Mouse (Mus musculus) heart, embryonic 15.5 days (tissue): Measurements from ENCODE around the gene Carns1. TPM values are rescaled to one million over a fixed set of nuclear protein-coding genes. Genes with fewer than 3 reads are reported as not detected.

Source experiments
- ATAC-seq: fragments of 200-750 bp; cut with Nextera tagmentation; replicated peaks from 2 replicates; pipeline ENCODE4 v1.8.0; 2017; ENCODE audit warnings: low read depth, moderate TSS enrichment; ENCODE audit not compliant: insufficient number of reproducible peaks, insufficient read depth, low FRiP score
- H3K27ac ChIP-seq: fragments of 300-500 bp; sonication (generic); 2 replicates; pipeline ENCODE4 v1.5.1; 2015; ENCODE audit warnings: mild to moderate bottlenecking, inconsistent platforms
- H3K27me3 ChIP-seq: fragments of 300-500 bp; sonication (generic); 2 replicates; pipeline ENCODE4 v1.6.1; 2015; ENCODE audit warnings: inconsistent platforms
- H3K36me3 ChIP-seq: fragments of 300-500 bp; sonication (generic); 2 replicates; pipeline ENCODE4 v1.6.1; 2015; ENCODE audit warnings: mild to moderate bottlenecking, inconsistent platforms
- H3K4me1 ChIP-seq: fragments of 300-500 bp; sonication (generic); replicated peaks from 2 replicates; pipeline ENCODE4 v1.6.1; 2015; ENCODE audit warnings: inconsistent platforms
- H3K4me2 ChIP-seq: fragments of 300-500 bp; sonication (generic); 2 replicates; pipeline ENCODE4 v1.6.1; 2015; ENCODE audit warnings: inconsistent platforms, mild to moderate bottlenecking, moderate library complexity
- H3K4me3 ChIP-seq: fragments of 300-500 bp; sonication (generic); 2 replicates; pipeline ENCODE4 v1.5.1; 2015; ENCODE audit warnings: mild to moderate bottlenecking, inconsistent platforms
- H3K9ac ChIP-seq: fragments of 300-500 bp; sonication (generic); 2 replicates; pipeline ENCODE4 v1.6.1; 2015; ENCODE audit warnings: mild to moderate bottlenecking, inconsistent platforms
- H3K9me3 ChIP-seq: fragments of 300-500 bp; sonication (generic); replicated peaks from 2 replicates; pipeline ENCODE4 v1.6.1; 2016; ENCODE audit warnings: inconsistent platforms
- WGBS: fragments of 180-500 bp; shearing (Covaris S2); methylation state at CpG from one replicate; pipeline ENCODE4 v1.1.7; 2015; ENCODE audit warnings: mixed read lengths; 5-methylcytosine and 5-hydroxymethylcytosine counted together
- polyA plus RNA-seq: library from polyadenylated mRNA; unstranded; fragments of >200 nt; fragmentation: Nextera tagmentation; extraction: Ambion mirVana; gene quantifications from 2 replicates; pipeline ENCODE4 v1.2.1, GENCODE M21; 2015

The Carns1 gene
- polyA plus RNA-seq, 1 experiment from 2014 or later, result 12.3 TPM

DNA sequence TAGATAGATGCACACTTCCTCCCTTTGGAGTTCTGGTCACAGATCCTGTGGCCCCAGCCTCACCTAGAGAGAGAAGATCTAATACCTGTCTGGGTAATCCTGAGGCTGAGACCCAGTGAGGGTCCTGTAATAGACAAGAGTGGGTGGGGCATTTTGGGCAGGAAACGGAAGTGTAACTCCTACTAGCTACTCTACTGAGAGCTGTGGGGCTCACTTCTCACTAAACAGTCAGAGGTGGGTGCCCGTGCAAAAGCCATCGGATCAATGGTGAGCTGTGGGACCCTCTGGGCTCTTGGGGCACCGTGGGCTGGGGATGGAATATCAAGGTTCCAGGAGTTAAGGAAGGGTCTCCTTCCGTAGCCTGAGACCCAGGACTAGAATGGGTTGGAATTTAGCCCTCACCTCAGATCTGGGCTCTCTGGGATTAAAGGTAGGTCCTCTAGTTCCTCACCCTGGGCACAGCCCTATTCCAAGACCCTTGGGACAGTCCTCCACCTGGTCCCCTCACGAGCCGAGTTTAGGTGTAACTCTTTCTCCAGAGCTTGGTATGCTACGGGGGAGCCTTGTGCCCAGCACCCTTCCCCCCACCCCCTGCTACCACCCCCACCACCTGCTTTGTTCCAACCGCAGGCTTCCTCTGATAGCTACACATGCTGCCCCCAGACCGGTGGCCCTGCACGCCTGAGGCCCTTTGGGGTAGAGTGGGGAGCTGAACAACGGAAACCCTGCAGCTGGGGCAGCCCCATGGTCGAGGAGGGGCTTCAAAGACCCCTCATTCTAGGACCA lies 20.6 kb downstream of the Carns1 start:
- Histone ChIP-seq H3K27ac (no peak overlapping the region), H3K4me1 (peaks cover 31% of the 10 kb centered on the region), H3K36me3 (peaks cover 54% of the 10 kb centered on the region), H3K27me3 (no peaks in the 10 kb centered on the region), H3K9ac (no peak overlapping the region), H3K4me3 (peak overlapping the region; percentile 17; the same call in 1 of the 2 replicates), H3K9me3 (no peaks in the 10 kb centered on the region), H3K4me2 (no peak overlapping the region; the same call in 1 of the 2 replicates)
- no peak for ATAC-seq
- 69% methylated on average over 13 of the region's 13 CpGs for WGBS

DNA sequence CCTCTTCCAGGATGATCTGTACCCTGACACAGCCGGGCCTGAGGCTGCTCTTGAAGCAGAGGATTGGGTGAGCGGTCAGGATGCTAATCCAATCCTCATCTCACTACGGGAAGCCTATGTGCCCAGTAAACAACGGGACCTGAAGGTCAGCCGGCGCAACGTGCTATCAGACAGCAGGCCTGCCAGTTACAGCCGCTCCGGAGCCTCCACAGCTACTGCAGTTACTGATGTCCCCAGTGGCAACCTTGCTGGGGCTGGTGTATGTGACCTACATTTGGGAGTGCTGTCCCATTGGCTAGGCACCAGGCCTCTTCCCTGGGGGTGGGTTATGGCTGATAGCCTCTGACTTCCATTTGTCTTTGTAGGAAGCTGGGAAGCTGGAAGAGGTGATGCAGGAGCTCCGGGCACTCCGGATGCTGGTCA lies 22.0 kb downstream of the Carns1 start, which contains the start of gene Ptprcap:
TSS of gene Ptprcap (plus strand) at position 373 of the 423 bp plus-strand sequence.
- Histone ChIP-seq H3K27ac (0 out of 2 replicates have a peak within 1 kb of the TSS, but pooled peaks have one; percentile 17), H3K36me3 (peaks cover 40% of the 10 kb centered on the region), H3K4me2 (no peak within 1 kb of the TSS), H3K4me3 (no peak within 1 kb of the TSS), H3K4me1 (peaks cover 39% of the 10 kb centered on the region), H3K27me3 (no peaks in the 10 kb centered on the region), H3K9ac (no peak within 1 kb of the TSS), H3K9me3 (no peaks in the 10 kb centered on the region)
- 59% methylated on average over 11 of the region's 11 CpGs for WGBS
- no peak for ATAC-seq

DNA sequence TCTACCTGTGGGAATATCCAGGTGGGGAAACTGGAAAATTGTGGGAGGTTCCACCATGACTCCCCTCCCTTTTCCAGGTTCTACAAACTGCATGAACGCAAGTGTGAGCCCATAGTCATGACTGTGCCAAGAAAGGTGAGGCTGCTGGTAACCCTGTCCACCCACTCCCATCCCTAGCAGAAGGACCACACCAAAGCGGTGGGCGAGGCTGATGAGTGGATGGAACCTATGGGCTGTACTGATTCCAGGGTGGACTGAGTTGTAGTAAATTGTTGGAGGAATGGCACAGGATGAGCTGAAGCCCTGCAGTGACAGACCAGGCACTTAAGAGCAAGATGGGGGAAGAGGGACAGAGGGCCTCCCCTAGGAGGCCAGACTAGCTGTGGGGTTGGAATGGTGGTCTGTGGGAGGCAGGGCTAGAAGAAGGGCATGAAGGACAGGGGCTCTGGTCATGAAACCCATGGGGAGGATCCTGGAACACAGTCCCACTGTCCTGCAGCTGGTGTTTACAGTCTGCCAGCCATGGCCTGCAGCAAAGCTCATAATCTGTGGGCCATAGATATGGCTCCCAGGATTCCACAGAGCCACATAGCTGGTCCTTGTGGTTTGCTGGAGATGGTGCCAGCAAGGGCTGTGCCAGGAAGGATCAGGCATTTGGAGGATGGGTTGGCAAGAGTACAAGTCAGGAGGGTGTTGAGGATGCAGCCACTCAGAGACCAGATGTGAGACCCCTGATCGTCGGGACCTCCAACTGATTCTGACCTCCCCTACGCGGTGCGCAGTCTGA lies 22.6 kb downstream of the Carns1 start:
- Histone ChIP-seq H3K27me3 (no peaks in the 10 kb centered on the region), H3K4me1 (peaks cover 44% of the 10 kb centered on the region), H3K9ac (no peak overlapping the region), H3K27ac (0 out of 2 replicates have a peak overlapping the region, but pooled peaks have one; percentile 17), H3K9me3 (no peaks in the 10 kb centered on the region), H3K4me3 (no peak overlapping the region), H3K4me2 (no peak overlapping the region), H3K36me3 (peaks cover 35% of the 10 kb centered on the region)
- no peak for ATAC-seq
- 84% methylated on average over 8 of the region's 8 CpGs for WGBS

DNA sequence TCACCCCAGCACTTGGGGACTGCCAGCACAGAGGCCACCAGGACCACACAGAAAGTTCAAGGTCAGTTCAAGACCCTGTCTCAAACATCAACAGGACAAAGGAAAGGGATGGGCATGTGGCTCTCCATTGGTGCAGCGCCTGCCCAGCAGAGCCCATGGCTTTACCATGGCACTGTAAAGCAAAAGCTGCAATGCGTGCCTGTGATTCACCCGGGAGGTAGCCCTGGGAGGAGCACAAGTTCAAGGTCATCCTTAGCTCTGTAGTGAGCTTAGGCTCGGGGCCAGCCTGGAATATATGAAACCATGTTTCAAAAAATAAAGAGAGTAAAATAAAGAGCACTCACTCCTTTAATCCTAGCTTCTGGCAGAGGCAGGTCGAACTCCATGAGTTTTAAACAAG lies 23.4 kb downstream of the Carns1 start:
- 85% methylated on average over 5 of the region's 5 CpGs for WGBS
- no peak overlapping the region for H3K4me2 ChIP-seq
- no peaks in the 10 kb centered on the region for H3K9me3 ChIP-seq
- H3K9ac ChIP-seq, result no peak overlapping the region
- ATAC-seq, result no peak
- no peaks in the 10 kb centered on the region for H3K27me3 ChIP-seq
- no peak overlapping the region for H3K4me3 ChIP-seq
- H3K4me1 ChIP-seq, result peaks cover 47% of the 10 kb centered on the region
- H3K27ac ChIP-seq, result no peak overlapping the region
- H3K36me3 ChIP-seq, result peaks cover 28% of the 10 kb centered on the region

DNA sequence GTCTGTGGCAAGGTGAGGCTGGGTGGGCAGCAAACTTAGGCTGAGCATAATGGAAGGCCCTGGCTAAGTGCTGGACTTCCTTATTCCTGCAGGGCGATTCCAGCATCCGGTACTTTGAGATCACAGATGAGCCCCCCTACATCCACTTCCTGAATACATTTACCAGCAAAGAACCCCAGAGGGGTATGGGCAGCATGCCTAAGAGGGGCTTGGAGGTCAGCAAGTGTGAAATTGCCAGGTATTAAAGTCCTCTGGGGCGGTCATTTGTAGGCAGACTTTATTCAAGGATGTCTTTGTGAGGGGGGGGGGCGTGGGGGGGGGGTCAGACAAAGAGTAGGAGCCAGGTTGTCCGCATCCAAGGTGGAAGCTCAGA lies 23.8 kb downstream of the Carns1 start:
- 68% methylated on average over 5 of the region's 5 CpGs for WGBS
- H3K9me3 ChIP-seq, result no peaks in the 10 kb centered on the region
- no peak overlapping the region for H3K4me2 ChIP-seq
- H3K4me3 ChIP-seq, result no peak overlapping the region
- H3K27me3 ChIP-seq, result no peaks in the 10 kb centered on the region
- peaks cover 23% of the 10 kb centered on the region for H3K36me3 ChIP-seq
- ATAC-seq, result no peak
- no peak overlapping the region for H3K27ac ChIP-seq
- H3K4me1 ChIP-seq, result peaks cover 44% of the 10 kb centered on the region
- H3K9ac ChIP-seq, result no peak overlapping the region

DNA sequence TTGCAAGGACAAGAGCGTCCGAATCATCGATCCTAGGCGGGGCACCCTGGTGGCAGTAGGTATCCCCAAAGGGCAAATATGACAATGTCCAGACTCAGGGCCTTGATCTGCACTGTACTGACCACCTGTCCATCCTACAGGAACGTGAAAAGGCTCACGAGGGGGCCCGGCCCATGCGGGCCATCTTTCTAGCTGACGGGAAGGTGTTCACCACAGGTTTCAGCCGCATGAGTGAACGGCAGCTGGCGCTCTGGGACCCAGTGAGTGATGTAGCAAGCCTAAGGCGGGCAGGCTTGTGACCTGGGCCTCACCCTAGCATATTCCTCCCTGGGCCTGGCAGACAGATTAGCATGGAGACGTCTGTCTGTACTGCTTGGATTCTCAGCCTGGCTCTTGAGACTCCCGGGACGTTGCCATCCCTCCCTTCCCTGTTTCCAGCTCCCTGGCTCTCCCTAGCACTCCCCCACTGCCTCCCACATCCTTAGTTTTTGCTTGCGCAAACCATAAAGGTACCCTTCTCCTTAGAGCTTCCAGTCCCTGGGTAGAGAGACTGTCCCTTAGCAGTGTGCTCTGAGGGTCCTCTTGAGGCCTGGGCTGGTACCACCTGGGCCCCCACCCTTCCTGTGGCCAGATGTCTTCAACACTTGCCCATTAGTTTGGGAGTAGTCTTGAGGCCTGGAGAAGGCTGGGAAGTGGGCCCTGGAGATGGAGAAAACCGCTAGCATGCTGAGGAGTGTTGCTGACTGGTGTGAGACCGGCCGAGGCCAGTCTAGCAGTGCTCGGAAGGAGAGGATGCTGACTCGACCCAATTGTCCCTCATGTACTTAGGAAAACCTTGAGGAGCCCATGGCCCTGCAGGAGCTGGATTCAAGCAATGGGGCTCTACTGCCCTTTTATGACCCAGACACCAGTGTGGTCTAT lies 24.5 kb downstream of the Carns1 start:
- H3K9ac ChIP-seq, result no peak overlapping the region
- no peak overlapping the region for H3K4me3 ChIP-seq
- ATAC-seq, result no peak
- peaks cover 23% of the 10 kb centered on the region for H3K36me3 ChIP-seq
- no peak overlapping the region for H3K27ac ChIP-seq
- H3K4me2 ChIP-seq, result no peak overlapping the region
- H3K9me3 ChIP-seq, result no peaks in the 10 kb centered on the region
- no peaks in the 10 kb centered on the region for H3K27me3 ChIP-seq
- 87% methylated on average over 22 of the region's 22 CpGs for WGBS
- peaks cover 44% of the 10 kb centered on the region for H3K4me1 ChIP-seq

DNA sequence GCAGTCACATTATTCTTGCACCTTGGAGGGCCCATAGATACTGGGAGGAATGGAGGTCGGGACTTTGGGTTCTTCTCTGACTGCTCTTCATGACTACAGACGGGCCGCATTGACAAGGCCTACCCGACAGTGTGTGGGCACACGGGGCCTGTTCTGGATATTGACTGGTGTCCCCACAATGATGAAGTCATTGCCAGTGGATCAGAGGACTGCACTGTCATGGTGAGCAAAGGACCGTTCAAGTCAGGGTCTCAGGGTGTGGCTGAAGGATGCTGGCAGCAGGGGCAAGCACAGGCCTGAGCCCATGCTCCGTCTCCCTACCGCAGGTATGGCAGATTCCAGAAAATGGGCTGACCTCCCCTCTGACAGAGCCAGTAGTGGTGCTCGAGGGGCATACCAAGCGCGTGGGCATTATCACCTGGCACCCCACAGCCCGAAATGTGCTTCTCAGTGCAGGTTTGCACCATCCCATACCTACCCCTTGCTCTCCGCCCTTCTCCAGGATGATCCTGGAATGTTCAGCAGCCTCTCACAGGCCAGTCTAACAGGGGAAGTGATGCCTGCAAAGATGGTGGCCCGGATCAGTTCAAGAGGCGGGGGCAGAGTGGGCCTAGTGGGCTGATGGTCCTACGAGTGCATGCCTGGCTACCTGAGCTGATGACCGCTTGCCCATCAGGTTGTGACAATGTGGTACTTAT lies 25.4 kb downstream of the Carns1 start:
- Histone ChIP-seq H3K9me3 (no peaks in the 10 kb centered on the region), H3K27me3 (no peaks in the 10 kb centered on the region), H3K27ac (no peak overlapping the region), H3K9ac (no peak overlapping the region; the same call in 1 of the 2 replicates), H3K4me2 (peak overlapping the region; percentile 81), H3K4me3 (peak overlapping the region; percentile 94), H3K36me3 (peaks cover 21% of the 10 kb centered on the region), H3K4me1 (peaks cover 44% of the 10 kb centered on the region)
- ATAC-seq, result no peak
- 90% methylated on average over 17 of the region's 17 CpGs for WGBS

DNA sequence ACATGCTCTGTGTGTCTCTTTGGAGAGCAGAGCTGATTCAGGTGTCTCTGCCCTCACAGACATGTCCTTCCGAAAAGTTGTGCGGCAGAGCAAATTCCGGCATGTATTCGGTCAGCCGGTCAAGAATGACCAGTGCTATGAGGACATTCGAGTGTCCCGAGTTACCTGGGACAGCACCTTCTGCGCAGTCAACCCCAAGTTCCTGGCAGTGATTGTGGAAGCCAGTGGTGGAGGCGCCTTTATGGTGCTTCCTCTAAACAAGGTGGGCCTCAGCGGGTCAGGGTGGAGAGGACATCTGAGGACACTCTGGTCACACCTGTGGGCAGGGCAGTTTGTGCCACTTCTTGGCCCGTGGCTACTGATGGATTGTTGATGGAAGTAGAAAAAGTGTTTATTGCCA lies 26.0 kb downstream of the Carns1 start:
- H3K27me3 ChIP-seq, result no peaks in the 10 kb centered on the region
- peaks cover 44% of the 10 kb centered on the region for H3K4me1 ChIP-seq
- no peak for ATAC-seq
- H3K4me2 ChIP-seq, result peak overlapping the region; percentile 81
- H3K9me3 ChIP-seq, result no peaks in the 10 kb centered on the region
- peak overlapping the region; percentile 94 for H3K4me3 ChIP-seq
- 80% methylated on average over 11 of the region's 11 CpGs for WGBS
- H3K9ac ChIP-seq, result peak overlapping the region; percentile 96
- peaks cover 21% of the 10 kb centered on the region for H3K36me3 ChIP-seq
- H3K27ac ChIP-seq, result peak overlapping the region; percentile 83

DNA sequence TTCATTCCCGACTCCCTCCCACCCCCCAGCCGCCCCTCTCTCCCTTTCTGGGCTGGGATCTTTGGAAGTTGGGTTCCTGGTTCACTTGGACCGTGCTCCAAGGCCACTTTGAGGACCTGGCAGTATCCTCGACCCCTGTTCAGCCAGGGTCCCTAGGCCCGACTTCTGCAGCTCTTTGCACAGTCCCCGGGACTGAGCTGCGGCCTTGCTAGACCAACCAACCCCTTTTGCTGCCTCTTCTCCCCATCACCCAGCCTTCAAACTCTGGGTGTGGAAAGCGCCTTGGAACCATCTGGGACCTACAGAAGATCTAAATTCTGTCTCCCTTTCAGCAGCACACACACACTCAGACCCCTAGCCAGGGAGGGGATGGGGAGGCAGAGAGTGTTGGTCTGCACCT lies 26.5 kb downstream of the Carns1 start:
- H3K9me3 ChIP-seq, result no peaks in the 10 kb centered on the region
- ATAC-seq, result 0 out of 2 replicates have a peak, but pooled peaks have one; percentile 17
- H3K4me2 ChIP-seq, result peak overlapping the region; percentile 81
- peaks cover 20% of the 10 kb centered on the region for H3K36me3 ChIP-seq
- H3K27me3 ChIP-seq, result no peaks in the 10 kb centered on the region
- peaks cover 44% of the 10 kb centered on the region for H3K4me1 ChIP-seq
- H3K9ac ChIP-seq, result peak overlapping the region; percentile 96
- 2% methylated on average over 8 of the region's 8 CpGs for WGBS
- H3K4me3 ChIP-seq, result peak overlapping the region; percentile 94
- peak overlapping the region; percentile 83 for H3K27ac ChIP-seq

DNA sequence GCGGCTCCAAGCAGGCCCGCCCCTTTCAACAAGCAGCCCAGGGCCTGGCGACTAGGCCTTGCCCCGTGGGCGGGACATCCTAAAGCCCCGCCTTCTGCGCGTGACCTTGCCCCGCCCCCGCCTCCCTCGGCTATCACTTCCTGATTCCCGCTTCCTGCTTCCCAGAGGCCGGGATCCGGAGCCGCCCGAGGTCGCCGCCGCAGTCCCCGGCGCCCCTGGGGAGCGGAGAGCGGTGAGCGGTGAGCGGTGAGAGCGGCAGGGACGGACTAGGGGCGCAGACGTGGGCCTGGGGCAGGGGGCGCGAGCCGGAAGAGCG lies 26.8 kb downstream of the Carns1 start, which contains the start of gene Coro1b:
TSS of gene Coro1b (plus strand) at position 129 of the 316 bp plus-strand sequence.
- H3K9me3 ChIP-seq, result no peaks in the 10 kb centered on the region
- peak within 1 kb of the TSS; percentile 96 for H3K9ac ChIP-seq
- no peaks in the 10 kb centered on the region for H3K27me3 ChIP-seq
- peaks cover 41% of the 10 kb centered on the region for H3K4me1 ChIP-seq
- WGBS, result under 1% methylated on average over 27 of the region's 33 CpGs
- H3K27ac ChIP-seq, result peak within 1 kb of the TSS; percentile 83
- peak; percentile 95 for ATAC-seq
- peak within 1 kb of the TSS; percentile 94 for H3K4me3 ChIP-seq
- H3K36me3 ChIP-seq, result peaks cover 16% of the 10 kb centered on the region
- peak within 1 kb of the TSS; percentile 81 for H3K4me2 ChIP-seq
